Mouse (Mus musculus) ZHBTc4 (cell line): ENCODE data around the gene Izumo2.
A peak's percentile ranks its signal among the peaks of the same experiment; 100 is the strongest.
"Not testable (repeated sequence)": the region's sequence is repeated elsewhere in the genome, so short reads cannot be mapped to it uniquely, and the experiment has no call there.

ENCODE experiments used
- DNase-seq: peaks from one replicate; pipeline ENCODE4 v3.0.0-alpha.2; 2011; ENCODE audit warnings: low read depth, low spot score

Gene Izumo2

GRCm38 (mm10) chr7:44697980-44698379, 10.6 kb upstream of the Izumo2 start:
- no peak for DNase-seq

GRCm38 (mm10) chr7:44701921-44702320, 6.6 kb upstream of the Izumo2 start:
- peak; percentile 86 for DNase-seq

GRCm38 (mm10) chr7:44702985-44703384, 5.6 kb upstream of the Izumo2 start:
- DNase-seq = peak; percentile 62

- peak; percentile 74 for DNase-seq
These were observed 4.2 kb upstream of the Izumo2 start for GRCm38 (mm10) chr7:44704363-44704762.

- peak; percentile 88 for DNase-seq
These were observed 3.5 kb upstream of the Izumo2 start for GRCm38 (mm10) chr7:44705086-44705485.

GRCm38 (mm10) chr7:44706322-44706721, 2.2 kb upstream of the Izumo2 start:
- peak; percentile 72 for DNase-seq

- no peak for DNase-seq
These were observed 1.3 kb upstream of the Izumo2 start for GRCm38 (mm10) chr7:44707169-44707675.

- not testable (repeated sequence) for DNase-seq
These were observed 449 bp upstream of the Izumo2 start for GRCm38 (mm10) chr7:44708093-44708492.

GRCm38 (mm10) chr7:44709881-44710280, 1.3 kb downstream of the Izumo2 start:
- DNase-seq = peak; percentile 76

- no peak for DNase-seq
These were observed 13.5 kb downstream of the Izumo2 start for GRCm38 (mm10) chr7:44722058-44722457.

GRCm38 (mm10) chr7:44724316-44724715, 15.8 kb downstream of the Izumo2 start:
- peak; percentile 45 for DNase-seq

- no peak for DNase-seq
These were observed 17.8 kb downstream of the Izumo2 start for GRCm38 (mm10) chr7:44726343-44726742.

- DNase-seq = no peak
These were observed 18.6 kb downstream of the Izumo2 start for GRCm38 (mm10) chr7:44727151-44727550.

- DNase-seq = no peak
These were observed 19.8 kb downstream of the Izumo2 start for GRCm38 (mm10) chr7:44728082-44728975.

- DNase-seq = no peak
These were observed 25.2 kb downstream of the Izumo2 start for GRCm38 (mm10) chr7:44733723-44734122.

- no peak for DNase-seq
These were observed 32.8 kb downstream of the Izumo2 start for GRCm38 (mm10) chr7:44741361-44741760.

GRCm38 (mm10) chr7:44744270-44744669, 35.7 kb downstream of the Izumo2 start:
- no peak for DNase-seq

GRCm38 (mm10) chr7:44745076-44745475, 36.5 kb downstream of the Izumo2 start:
- DNase-seq = peak; percentile 95

- DNase-seq = no peak
These were observed 38.6 kb downstream of the Izumo2 start for GRCm38 (mm10) chr7:44747115-44747514.

- peak; percentile 99 for DNase-seq
These were observed 39.8 kb downstream of the Izumo2 start, which contains the start of gene Vrk3 for GRCm38 (mm10) chr7:44748101-44749044. TSS of gene Vrk3 (plus strand) at chr7:44748413.

GRCm38 (mm10) chr7:44750950-44751349, 42.4 kb downstream of the Izumo2 start, which contains the start of gene Zfp473:
TSS of gene Zfp473 (minus strand) at chr7:44751050.
- DNase-seq = not testable (repeated sequence)

GRCm38 (mm10) chr7:44757164-44757563, 48.6 kb downstream of the Izumo2 start:
- DNase-seq = no peak
